Comparison of ENCODE assay signal across 9 mouse cellular contexts in the genomic region with DNA sequence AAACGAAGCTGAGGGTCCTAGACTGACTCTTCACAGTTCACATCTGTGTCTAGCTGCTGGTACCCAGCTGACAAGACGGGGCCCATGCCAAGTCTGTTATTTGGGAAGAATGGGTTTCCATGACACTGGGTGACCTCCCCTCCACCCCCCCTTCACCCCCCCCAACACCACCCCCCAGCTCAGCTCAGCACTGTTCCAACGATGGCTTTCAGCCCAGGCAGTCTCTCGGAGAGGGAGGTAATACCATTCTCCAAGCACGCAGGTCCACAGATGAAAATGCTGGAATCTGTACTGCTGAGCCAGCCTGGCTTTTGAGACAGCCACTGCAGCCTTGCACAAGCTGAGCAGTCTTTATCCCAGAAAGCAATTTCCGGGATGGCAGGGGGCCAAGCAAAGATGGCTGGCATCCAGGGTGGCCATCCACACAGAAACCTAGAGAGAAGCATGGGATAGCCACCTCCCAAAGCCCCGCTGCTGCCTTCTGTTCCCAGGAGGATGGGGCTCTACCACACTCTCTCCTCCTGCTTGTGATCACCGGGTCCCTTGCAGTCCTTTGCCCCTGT. TPM values are rescaled to one million over a fixed set of nuclear protein-coding genes. Genes with fewer than 3 reads are reported as not detected.
DNase-seq lines count a peak whose midpoint lies in the region; ATAC-seq lines count a peak whose summit lies in the region.
"Had no signal": no experiment of that assay in that cellular context is flagged by ENCODE, and none has a peak within 500 bp of the region (broad histone marks: within the 10 kb centered on the region; RNA-seq: fewer than 3 reads in every experiment).

No protein-coding gene starts in this region.

- 0 out of 2 replicates have a peak, but pooled peaks have one; percentile 18 for ATAC-seq in heart, embryonic 15.5 days (replicated peaks; ENCODE audit: insufficient number of reproducible peaks, insufficient read depth, low FRiP score, low read depth)
- ATAC-seq in heart, embryonic 11.5 days (replicated peaks; ENCODE audit: insufficient number of reproducible peaks, low FRiP score, low TSS enrichment) = no peak

- H3K4me2 ChIP-seq in heart, embryonic 15.5 days = no peak overlapping the region
- no peak overlapping the region for H3K4me2 ChIP-seq in heart, embryonic 11.5 days

- no peak overlapping the region for H3K9ac ChIP-seq in heart, embryonic 15.5 days
- no peak overlapping the region for H3K9ac ChIP-seq in heart, embryonic 11.5 days (ENCODE audit: low read depth, low read length)

- WGBS in heart, embryonic 15.5 days = 45% methylated on average over 8 of the region's 8 CpGs
- 67% methylated on average over 8 of the region's 8 CpGs for WGBS in heart, embryonic 11.5 days (ENCODE audit: insufficient replicate concordance)

- 0 out of 2 replicates have a peak, but pooled peaks cover 3% of the 10 kb centered on the region for H3K27me3 ChIP-seq in heart, embryonic 15.5 days
- peaks cover 6% of the 10 kb centered on the region; the same call in 1 of the 2 replicates for H3K27me3 ChIP-seq in heart, embryonic 11.5 days (ENCODE audit: control insufficient read depth, insufficient read depth, low read length)

- no peaks in the 10 kb centered on the region for H3K36me3 ChIP-seq in heart, embryonic 15.5 days
- H3K36me3 ChIP-seq in heart, embryonic 11.5 days (ENCODE audit: control insufficient read depth, insufficient read depth, low read length) = no peaks in the 10 kb centered on the region

- H3K27ac ChIP-seq in heart, embryonic 15.5 days = no peak overlapping the region
- H3K27ac ChIP-seq in heart, embryonic 11.5 days (ENCODE audit: low read depth, low read length) = no peak overlapping the region

- no peaks in the 10 kb centered on the region for H3K9me3 ChIP-seq in heart, embryonic 15.5 days (replicated peaks)
- H3K9me3 ChIP-seq in heart, embryonic 11.5 days (replicated peaks; ENCODE audit: control insufficient read depth, low read length) = no peaks in the 10 kb centered on the region

- peak; percentile 43 to 72 for DNase-seq in urinary bladder, postnatal 4 days (ENCODE audit: low spot score in 2 of 2)
- no peak for DNase-seq in urinary bladder, postnatal 10 days (ENCODE audit: low spot score)
- peak; percentile 64 to 67 for DNase-seq in kidney, postnatal 4 days
- DNase-seq in lung, postnatal 25 days (ENCODE audit: low spot score) = peak; percentile 17
- DNase-seq in thymus, postnatal 36 days = no peak
- no peak for DNase-seq in T-cell, adult 2 months (ENCODE audit: low spot score)

- H3K4me1 ChIP-seq in heart, embryonic 15.5 days (replicated peaks) = 0 out of 2 replicates have a peak, but pooled peaks cover 4% of the 10 kb centered on the region
- H3K4me1 ChIP-seq in heart, embryonic 11.5 days (ENCODE audit: control insufficient read depth, insufficient read depth, low read length) = no peaks in the 10 kb centered on the region

- no peak overlapping the region for H3K4me3 ChIP-seq in heart, embryonic 15.5 days
- H3K4me3 ChIP-seq in heart, embryonic 11.5 days (ENCODE audit: low read depth, low read length) = no peak overlapping the region

RNA-seq across cellular contexts. Expression of a gene that starts 1.2 kb away (rescaled TPM):
- 0.32 TPM in 1 of 2 replicates, not detected in the other for polyA plus RNA-seq in heart, embryonic 15.5 days (2015; fragmentation: Nextera tagmentation; extraction: Ambion mirVana)
- polyA plus RNA-seq in heart, embryonic 11.5 days (2014; fragmentation: Nextera tagmentation; extraction: Ambion mirVana) = not detected in 2 replicates
- polyA plus RNA-seq: embryonic facial prominence, embryonic 11.5 days had no signal

RNA-seq across cellular contexts. Expression of a gene that starts 41.3 kb away (rescaled TPM):
- 51.7 and 65.3 TPM in 2 replicates for polyA plus RNA-seq in heart, embryonic 15.5 days (2015; fragmentation: Nextera tagmentation; extraction: Ambion mirVana)
- polyA plus RNA-seq in heart, embryonic 11.5 days (2014; fragmentation: Nextera tagmentation; extraction: Ambion mirVana) = 38.8 and 44.0 TPM in 2 replicates

Comparison
In these comparisons a context has a peak if more than half of its experiments do, and no peak if none do; other contexts are left out.
1. DNase-seq: peak in urinary bladder, postnatal 4 days (2 of 2), kidney, postnatal 4 days (2 of 2) and lung, postnatal 25 days (single experiment); none in urinary bladder, postnatal 10 days (single experiment), thymus, postnatal 36 days (0 of 2) and T-cell, adult 2 months (single experiment).